Mouse (Mus musculus) CD8-positive naive resting alpha-beta T cell, adult 2 months (primary cell): Measurements from ENCODE around the gene Fkbp3.
"Not testable (repeated sequence)": the region's sequence is repeated elsewhere in the genome, so short reads cannot be mapped to it uniquely, and the experiment has no call there.

Source experiments
- DNase-seq, 2 experiments: peaks; one replicate each; pipeline ENCODE4 v3.0.0; 2022; ENCODE audit warnings: low read depth in 2 of 2, low spot score in 2 of 2

Fkbp3 gene

DNA sequence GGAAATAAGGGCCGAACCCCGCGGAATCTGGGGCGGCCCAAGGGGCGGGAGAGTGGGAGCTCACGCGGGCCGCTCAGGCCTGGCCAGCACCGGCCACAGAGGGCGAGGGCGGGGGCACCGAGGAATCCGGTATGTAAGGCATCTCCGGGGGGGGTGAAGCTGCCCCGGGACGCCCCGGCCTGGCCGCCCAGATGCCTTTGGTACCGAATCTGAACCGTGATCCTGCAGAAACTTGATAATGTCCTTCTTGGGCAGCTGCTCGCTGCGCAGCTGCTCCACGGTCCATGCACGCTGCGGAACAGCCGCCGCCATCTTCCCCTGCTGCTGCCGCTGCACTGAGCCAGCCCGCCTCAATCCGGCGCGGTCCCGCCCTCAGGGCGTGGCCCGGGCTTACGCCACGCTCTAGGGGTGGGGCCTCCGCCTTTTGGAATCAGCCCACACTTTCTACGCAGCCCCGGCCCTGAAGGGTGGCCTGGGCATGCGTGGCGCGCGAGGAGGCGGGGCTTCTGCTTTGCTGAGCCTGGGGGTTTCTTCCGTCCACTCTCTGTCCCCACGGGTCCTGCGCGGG, at the start of gene Fkbp3:
Gene Fkbp3, minus strand, starts transcription at position 397 of the 568 bp plus-strand sequence.
- peak; percentile 97 for DNase-seq

DNA sequence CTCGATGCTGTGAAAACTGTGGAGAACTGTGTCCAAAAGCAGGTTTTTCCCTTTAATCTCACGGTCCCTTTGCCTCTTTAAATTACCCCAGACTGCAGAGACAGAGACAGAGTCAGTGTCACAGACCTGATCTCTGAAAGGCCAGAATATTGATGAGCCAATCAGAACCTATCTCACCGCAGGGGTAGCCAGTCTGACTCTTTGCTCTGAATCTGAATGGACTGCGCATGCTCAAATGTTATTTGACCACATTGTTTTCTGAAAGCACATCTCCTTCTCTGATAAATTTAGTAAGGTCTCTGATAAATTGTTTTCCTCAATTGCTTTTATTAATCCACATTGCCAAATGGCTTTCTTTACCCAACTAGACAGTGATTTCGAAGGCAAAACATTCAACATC, 45.6 kb upstream of the Fkbp3 start:
- no peak for DNase-seq

DNA sequence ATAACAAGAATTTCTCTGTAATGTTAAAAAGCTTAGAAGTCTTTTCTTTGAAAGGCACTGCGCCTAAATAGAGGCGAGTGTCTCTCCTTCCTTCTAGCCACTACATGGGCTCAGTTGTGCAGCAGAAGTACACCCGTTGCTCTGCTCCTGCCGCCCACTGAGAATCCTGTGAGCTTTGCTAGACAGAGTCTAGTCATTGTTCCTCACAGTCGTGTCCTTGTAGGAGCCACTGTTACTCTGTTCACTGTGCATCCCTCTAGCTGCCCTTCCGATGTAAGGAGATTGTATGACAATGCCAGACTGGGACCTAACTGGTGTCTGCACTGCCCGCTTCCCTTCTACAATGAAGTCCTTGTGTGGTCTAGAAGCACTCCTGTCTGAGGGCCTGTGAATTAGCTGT, 45.2 kb upstream of the Fkbp3 start:
- DNase-seq = no peak

DNA sequence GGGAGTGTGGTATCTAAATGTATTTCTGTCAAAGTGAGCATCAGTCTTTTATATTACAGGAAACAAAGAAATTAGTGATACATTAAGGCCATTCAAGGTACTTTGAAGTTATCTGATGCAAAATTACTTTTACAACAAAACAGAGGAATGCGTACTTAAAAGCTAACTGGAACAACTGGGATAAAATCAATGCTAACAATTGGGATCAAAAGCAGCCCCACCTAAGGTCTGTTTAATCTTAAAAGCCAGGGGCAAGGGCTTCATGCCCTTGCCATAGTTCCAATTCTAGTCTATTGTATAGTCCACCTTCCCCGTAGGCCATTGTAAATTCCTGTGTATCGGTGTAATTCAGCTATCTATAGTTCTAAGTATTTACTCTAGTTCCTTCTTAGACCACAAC, 41.2 kb upstream of the Fkbp3 start:
- DNase-seq = not testable (repeated sequence)

DNA sequence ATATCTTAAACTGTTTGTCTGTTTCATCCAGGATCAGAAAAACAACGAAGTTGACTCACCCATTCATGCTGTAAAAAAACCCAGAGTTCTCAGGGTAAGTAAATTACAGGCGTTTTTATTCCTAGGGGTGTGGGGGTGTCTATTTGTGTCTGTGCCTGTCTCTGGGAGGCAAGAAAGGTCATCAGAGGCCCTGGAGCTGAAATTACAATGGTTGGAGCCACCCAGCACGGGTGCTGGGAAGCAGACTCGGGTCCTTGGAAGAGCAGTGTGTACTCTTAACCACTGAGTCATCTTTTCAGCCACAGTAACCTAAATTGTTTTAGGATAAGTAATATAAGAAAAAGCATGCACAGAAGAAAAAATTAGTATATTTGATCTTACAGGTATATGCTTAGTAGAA, 40.1 kb upstream of the Fkbp3 start:
- no peak for DNase-seq

DNA sequence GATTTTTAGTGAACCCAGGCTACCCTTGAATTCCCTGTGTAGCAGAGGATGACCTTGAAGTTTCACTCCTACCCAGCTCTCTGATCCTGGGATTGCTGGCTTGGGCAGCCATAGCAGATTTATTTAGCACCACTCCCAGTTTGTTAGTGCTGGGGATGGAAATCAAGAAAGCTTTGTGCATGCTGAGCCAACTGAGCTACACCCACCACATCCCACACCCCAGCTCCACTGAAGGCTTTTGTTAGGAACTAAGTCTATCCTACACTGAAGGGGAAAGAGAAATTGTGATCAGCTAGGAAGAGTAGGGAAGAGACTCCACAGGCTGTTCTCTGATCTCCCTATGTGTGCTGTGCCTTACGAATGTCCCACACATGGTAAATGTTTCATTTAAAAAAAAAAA, 39.0 kb upstream of the Fkbp3 start:
- DNase-seq = no peak

DNA sequence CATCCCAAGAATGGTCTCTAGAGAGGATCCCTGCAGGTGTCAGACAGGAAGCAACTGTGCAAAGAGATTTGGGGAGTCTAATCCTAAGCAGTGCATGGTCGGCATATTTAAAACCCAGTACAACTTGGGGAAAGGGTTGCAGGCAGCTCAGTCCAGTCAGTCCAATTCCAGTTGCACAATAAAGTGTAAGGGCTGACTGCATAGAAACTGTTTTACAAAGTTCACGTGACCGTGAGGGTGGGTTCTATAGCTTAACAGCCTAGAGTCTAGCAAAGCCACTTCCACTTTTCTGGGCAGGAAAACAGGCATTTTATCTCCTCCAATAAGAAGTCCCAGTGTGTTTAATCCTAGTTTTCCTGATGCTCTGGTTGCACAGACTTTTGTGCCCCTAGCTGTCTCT, 37.7 kb upstream of the Fkbp3 start:
- DNase-seq = no peak

DNA sequence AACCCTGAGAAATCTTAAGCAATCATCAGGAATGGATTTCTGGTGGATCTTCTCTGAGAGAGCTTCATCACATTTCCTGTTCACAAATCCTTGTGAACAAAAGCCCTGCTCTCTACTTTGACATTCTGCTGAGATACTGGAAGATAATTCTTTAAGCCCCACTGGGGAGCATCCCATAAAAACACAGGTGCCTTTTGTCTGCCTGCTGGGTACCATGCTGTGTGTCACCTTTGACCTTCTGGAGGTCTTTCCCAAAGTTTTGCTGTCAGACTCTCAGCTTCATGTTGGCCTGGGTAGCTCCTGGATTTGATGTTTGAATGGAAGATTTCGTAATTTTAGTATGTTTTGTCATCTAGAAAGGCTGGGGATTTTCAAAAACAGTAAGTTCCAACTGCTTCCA, 34.9 kb upstream of the Fkbp3 start:
- DNase-seq = no peak

DNA sequence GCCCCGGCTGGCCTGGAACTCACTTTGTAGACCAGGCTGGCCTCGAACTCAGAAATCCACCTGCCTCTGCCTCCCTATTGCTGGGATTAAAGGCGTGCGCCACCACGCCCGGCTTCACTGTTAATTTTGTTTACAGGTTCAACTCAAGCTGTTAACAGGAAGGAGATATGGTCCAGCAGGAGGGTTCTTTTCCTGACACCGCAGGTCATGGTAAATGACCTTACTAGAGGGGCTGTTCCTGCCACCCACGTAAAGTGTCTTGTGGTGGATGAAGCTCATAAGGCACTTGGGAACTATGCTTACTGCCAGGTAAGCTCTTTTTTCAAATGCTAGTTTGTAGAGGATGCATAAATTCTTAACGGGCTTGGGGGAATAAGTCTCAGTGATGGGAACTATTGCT, 3.1 kb upstream of the Fkbp3 start:
- no peak for DNase-seq

DNA sequence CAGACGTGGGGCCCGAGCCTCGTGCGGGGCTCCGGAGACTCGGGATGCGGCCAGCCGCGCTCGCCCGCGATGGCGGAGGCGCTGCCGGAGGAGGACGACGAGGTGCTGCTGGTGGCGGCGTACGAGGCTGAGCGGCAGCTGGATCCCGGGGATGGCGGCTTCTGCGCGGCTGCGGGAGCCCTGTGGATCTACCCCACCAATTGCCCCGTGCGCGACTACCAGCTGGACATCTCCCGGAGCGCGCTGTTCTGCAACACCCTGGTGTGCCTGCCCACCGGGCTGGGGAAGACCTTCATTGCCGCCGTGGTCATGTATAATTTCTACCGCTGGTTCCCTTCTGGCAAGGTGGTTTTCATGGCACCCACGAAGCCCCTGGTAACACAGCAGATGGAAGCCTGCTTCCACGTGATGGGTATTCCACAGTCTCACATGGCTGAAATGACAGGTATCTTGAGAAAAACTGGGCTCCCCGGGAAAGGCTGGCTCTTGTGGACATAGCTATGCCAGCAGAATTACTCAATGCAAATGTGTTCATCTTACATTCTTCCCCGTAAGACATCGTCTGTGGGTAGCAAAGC, 2.0 kb upstream of the Fkbp3 start:
- no peak for DNase-seq

DNA sequence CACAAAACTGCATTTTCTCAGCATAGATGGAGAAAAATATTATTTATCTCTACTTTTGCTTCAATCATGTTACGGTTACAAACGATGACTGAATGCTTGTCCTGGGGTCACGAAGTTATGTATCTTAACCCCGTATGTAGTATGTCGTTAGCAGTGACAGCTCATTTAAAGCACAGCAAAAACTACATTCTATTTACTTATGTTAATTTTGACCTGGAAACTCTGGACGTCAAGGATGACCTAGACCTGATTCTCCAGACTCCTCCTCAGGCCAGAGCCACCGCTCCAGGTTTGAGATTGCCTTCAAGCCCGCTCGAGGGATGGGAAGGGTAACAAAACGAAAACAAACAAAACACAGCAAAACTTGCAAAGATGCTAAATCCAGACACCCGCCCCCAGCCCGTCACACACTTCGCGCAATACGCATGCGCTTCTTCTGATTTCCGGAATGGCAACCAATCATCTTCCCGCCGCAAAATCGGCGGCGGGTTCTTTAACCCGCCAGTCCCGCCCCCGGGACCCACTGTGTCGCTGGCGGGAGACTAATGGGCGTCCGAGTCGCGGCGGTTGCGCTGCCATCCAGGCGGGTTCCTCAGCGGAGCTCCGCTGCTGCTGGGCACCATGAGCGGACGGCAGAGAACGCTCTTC, 1.4 kb upstream of the Fkbp3 start, which contains the start of gene Fancm:
Gene Fancm, plus strand, starts transcription at position 519 of the 648 bp plus-strand sequence.
- peak; percentile 87 to 88 for DNase-seq

DNA sequence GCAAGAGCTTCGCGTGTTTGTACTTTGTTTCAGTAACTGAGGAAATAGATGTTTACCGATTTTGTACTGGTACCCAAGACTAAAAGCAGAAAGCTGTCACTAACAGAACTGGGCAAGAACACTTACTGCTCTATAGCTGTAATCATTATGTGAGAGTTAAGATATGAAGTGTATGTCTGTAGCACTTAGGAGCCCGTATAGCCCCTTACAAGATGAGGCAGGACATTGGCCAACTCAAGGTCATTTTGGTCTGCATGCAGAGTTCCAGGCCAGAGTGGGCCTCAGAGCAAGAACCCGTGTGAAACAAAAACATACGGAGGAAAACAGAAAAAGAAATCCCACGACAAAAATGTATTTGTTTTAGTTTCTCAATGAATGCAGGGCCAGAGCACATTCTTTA, 844 bp upstream of the Fkbp3 start:
- no peak for DNase-seq

DNA sequence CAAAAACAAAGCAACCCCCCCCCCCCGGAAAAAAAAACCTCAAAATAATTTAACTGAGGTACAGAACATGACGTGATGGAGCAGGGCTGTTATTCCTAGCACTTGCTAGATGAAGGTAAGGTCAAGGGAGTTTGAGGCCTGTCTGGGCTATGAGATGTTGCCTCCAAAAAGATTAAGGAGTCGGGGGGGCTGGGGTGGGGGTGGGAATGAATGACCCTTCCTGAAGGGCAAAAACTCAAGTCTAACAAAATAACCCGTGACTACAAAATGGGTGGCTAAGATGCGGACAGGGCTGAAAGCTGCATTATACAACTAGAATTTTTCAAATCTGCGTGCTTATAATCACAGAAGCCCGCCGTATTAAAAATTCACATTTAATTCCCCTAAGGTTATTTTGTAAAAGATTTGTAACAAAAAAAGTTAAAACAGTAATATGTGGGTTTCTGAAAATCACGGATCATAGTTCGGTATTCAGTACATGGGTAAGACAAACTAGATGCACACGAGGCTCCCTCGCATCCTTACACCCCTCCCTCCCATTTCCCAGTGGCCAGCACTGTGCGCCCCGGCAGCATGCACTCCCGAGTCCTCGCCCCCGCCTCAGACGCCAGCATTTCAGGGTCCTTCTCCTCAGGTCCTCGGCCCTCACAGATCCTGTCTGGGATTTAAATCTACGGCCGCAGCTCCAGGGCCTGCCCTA, 746 bp downstream of the Fkbp3 start:
- DNase-seq = no peak

DNA sequence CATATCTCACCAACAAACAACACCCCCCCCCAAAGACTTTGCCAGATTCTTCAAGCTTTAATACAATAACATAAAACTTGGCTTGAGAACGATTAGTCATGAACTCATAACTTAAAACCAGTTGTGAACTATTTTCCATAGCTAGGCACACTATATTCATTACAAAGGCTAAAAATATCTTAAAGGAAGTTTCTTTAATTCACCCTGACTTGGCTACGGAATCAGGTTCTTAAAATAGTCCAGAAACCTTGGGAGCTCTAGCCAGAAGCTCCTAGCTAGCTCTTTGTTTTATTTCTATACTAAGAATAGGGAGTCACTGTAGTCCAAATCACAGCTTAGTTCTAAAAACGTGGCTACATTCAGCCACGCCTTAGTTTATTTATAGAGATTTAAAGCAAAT, 5.4 kb downstream of the Fkbp3 start:
- no peak for DNase-seq

DNA sequence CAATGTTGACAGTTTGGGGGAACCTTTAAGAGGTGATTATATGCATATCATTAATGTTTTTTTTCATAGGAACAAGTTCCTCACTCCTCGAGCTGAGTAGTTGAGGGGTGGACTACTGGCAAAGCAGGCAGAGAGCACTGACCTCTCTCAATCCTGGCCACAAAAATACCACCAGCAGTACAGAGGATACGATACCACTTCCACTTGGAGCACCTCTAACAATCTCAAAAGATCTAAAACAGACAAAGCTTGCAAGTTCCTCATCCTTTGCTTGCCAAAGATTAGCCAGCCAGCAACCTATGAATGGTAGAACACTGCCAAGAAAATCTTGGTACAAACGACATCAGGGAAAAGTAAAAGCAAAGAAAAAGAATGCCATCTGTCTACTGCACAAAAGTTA, 7.6 kb downstream of the Fkbp3 start:
- DNase-seq = no peak

DNA sequence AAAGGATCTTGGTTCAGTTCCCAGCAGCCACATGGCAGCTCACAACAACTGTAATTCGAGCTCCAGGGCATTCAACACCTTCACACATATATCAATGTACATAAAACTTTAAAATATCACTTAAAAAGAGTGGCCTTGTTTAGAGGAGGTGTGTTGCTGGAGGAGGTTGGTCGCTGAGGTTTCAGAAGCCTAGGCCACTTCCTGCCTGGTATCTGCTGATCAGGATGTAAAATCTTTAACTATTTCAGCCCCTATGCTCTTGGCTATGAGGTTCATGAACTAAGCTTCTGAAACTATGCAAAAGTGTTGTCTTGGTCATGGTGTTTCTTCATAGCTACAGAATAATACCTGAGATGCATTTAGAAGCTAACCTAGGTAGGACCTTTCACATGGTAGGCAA, 8.6 kb downstream of the Fkbp3 start:
- DNase-seq = peak; percentile 16 to 37

DNA sequence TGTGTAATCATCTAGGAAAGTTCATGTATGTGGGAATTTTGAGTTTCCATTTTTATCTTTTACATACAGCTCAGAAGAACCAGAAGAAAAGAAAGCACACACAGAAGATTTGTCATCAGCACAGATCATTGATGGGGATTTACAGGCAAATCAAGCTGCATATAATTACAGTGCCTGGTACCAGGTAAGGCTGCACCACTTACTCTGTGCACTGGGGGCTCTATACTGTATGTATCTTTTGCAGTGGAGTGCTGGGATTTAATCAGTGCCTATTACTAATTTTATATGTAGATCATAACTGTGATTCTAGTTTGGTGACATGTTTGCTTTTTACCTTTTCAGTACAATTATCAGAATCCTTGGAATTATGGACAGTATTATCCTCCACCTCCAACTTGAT, 12.7 kb downstream of the Fkbp3 start:
- DNase-seq = no peak

DNA sequence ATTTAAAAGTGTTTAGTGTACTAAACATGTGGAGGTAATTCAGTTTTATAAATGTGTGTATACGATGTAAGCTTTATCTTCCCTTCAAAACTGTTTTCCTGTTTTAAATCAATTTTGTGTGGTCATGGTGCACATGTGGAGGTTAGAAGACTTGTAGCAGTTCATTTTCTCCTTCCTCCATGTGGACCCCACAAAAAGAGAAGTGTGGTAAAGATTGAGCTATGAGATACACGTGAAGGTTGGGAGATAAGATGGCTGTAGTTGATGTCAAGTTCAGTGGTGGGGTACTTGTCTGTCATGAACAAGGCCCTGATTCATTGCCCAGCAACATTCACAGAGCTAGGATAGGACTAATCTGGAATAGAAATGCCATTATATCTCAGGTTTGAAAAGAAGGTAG, 15.6 kb downstream of the Fkbp3 start:
- DNase-seq = no peak

DNA sequence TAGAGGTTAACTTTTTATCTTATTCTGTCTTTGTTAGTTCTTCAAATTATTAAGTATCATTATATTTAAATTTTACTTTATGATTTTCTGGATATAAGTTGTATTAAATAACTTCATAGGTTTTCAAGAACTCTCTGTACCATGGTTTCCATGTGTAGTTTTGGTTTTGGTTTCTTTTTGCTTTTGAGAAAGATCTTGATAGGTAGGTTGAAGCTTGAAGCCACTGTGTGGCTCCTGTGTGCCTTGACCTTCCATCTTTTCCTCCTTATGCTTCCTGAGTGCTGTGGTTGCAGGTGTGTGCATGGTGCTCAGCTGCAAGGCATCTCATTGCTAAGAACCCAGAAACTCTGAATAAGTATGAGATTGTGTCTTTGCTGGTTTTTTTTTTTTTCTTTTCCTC, 25.0 kb downstream of the Fkbp3 start:
- no peak for DNase-seq

DNA sequence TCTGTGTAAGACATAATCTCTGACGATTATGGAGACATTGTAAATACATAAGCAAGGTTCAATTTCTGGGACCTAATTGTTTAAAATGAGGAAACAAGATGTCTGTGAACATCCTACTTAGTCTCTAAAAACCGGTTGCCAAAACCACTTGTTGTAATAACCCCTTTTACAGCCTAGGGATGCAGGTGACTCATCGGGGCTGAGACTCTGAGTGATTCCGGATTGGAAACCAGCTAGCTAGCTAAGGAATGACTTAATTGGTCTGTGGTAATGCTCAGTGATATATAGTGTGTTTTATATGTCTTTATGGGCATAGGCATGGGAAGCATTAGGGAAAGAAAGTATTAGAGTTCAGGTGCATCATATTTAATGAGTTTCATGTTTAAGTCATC, 36.3 kb downstream of the Fkbp3 start:
- no peak for DNase-seq

DNA sequence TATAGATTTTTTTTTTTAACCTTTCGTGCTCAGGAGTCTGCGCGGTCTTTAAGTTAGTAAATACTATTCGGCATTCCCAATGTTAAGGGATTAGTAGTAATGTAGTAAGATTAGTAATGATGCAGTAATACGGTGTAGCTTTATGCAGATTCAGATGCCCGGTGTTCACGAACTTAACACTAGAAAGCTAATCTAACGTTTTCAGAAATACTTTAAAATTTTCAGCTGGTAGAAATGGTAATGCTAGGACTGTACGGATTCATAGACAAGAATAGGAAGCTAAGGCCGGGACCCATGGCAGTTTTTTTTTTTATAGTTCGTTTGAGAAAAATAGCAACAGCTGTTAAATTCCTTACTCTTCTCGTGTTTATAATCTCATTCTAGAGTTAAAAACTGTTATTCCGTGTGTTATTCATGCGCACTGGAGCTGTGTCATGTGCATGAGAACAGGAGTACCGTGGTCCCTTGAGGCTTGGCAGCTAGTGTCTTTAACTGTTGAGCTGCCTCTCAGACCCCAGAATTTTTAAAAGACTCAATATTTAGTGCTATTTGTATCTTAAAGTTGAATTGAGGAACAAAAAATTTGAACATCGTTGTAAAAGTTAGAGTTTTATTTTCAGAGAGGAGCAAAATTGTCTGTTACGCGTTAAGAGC, 36.8 kb downstream of the Fkbp3 start:
- DNase-seq = no peak
